Comparison of ENCODE assay signal across 8 mouse cellular contexts in genomic region chr9:66887960-66888610, GRCm38 (mm10). TPM values are rescaled to one million over a fixed set of nuclear protein-coding genes. Genes with fewer than 3 reads are reported as not detected.
DNase-seq lines count a peak whose midpoint lies in the region; ATAC-seq and TF ChIP-seq lines count a peak whose summit lies in the region.

No protein-coding gene starts in this region.

- H3K9ac ChIP-seq in hindbrain, embryonic 11.5 days (ENCODE audit: low read depth, low read length): no peak overlapping the region
- H3K9ac ChIP-seq in midbrain, embryonic 16.5 days (ENCODE audit: low read depth, low read length): no peak overlapping the region

- no peak overlapping the region for H3K4me2 ChIP-seq in hindbrain, embryonic 11.5 days (replicated peaks; ENCODE audit: low read depth, low read length)
- H3K4me2 ChIP-seq in midbrain, embryonic 16.5 days (ENCODE audit: low read length): no peak overlapping the region

- no peaks in the 10 kb centered on the region for H3K9me3 ChIP-seq in hindbrain, embryonic 11.5 days (ENCODE audit: control insufficient read depth, low read length)
- no peaks in the 10 kb centered on the region for H3K9me3 ChIP-seq in midbrain, embryonic 16.5 days (replicated peaks; ENCODE audit: control insufficient read depth, low read length, poor library complexity, severe bottlenecking)

- H3K4me3 ChIP-seq in layer of hippocampus, adult 2 months: no peak overlapping the region
- no peak overlapping the region for H3K4me3 ChIP-seq in bone marrow macrophage, adult 2 months (ENCODE audit: insufficient read depth, low read length)
- H3K4me3 ChIP-seq in hindbrain, embryonic 11.5 days (ENCODE audit: low read depth, low read length): no peak overlapping the region
- H3K4me3 ChIP-seq in midbrain, embryonic 16.5 days (ENCODE audit: low read depth, low read length): no peak overlapping the region

- ATAC-seq in hindbrain, embryonic 11.5 days (ENCODE audit: low FRiP score): no peak
- ATAC-seq in midbrain, embryonic 16.5 days: no peak
- no peak for ATAC-seq in cerebellum, adult (ENCODE audit: insufficient number of reproducible peaks, low FRiP score, low TSS enrichment)

- peaks cover 67% of the 10 kb centered on the region for H3K4me1 ChIP-seq in bone marrow macrophage, adult 2 months (ENCODE audit: control insufficient read depth, insufficient read depth, low read length)
- peaks cover 7% of the 10 kb centered on the region; the same call in 1 of the 2 replicates for H3K4me1 ChIP-seq in hindbrain, embryonic 11.5 days (replicated peaks; ENCODE audit: control insufficient read depth, insufficient read depth, low read length)
- H3K4me1 ChIP-seq in midbrain, embryonic 16.5 days (ENCODE audit: control insufficient read depth, insufficient read depth, low read length): peaks cover 8% of the 10 kb centered on the region

- peak overlapping the region; percentile 11; the same call in 1 of the 2 replicates for H3K27ac ChIP-seq in layer of hippocampus, adult 2 months
- H3K27ac ChIP-seq in bone marrow macrophage, adult 2 months (ENCODE audit: insufficient read depth, low read depth, low read length): peak overlapping the region; percentile 97
- peak overlapping the region; percentile 19; the same call in 1 of the 2 replicates for H3K27ac ChIP-seq in hindbrain, embryonic 11.5 days (ENCODE audit: low read depth, low read length)
- H3K27ac ChIP-seq in midbrain, embryonic 16.5 days (ENCODE audit: low read length): peak overlapping the region; percentile 31

- TF ChIP-seq POLR2A in bone marrow macrophage, adult 2 months (IDR thresholded peaks at IDR 0.05; ENCODE audit: borderline replicate concordance, low read depth, low read length): no peak

- intact Hi-C loops in heart, postnatal 25 days (cut with DNase I): no loop called here

- no peaks in the 10 kb centered on the region for H3K27me3 ChIP-seq in hindbrain, embryonic 11.5 days (ENCODE audit: control insufficient read depth, insufficient read depth, low read length)
- no peaks in the 10 kb centered on the region for H3K27me3 ChIP-seq in midbrain, embryonic 16.5 days (ENCODE audit: control insufficient read depth, insufficient read depth, low read depth, low read length)

- no peak for DNase-seq in layer of hippocampus, adult 2 months (ENCODE audit: low spot score in 2 of 2)
- DNase-seq in layer of hippocampus, postnatal 36 days: no peak
- DNase-seq in hindbrain, embryonic 11.5 days (ENCODE audit: low spot score): peak; percentile 27
- DNase-seq in adrenal gland, postnatal 25 days: no peak
- DNase-seq in heart, postnatal 25 days (ENCODE audit: low spot score): no peak

- WGBS in hindbrain, embryonic 11.5 days: 34% methylated on average over 6 of the region's 6 CpGs
- WGBS in midbrain, embryonic 16.5 days: 28% methylated on average over 6 of the region's 6 CpGs

- no peak for TF ChIP-seq CTCF in layer of hippocampus, adult 2 months (conservative IDR thresholded peaks at IDR 0.05)
- no peak for TF ChIP-seq CTCF in bone marrow macrophage, adult 2 months (IDR thresholded peaks at IDR 0.05; ENCODE audit: low read depth, low read length)

- H3K36me3 ChIP-seq in hindbrain, embryonic 11.5 days (ENCODE audit: control insufficient read depth, insufficient read depth, low read length): no peaks in the 10 kb centered on the region
- H3K36me3 ChIP-seq in midbrain, embryonic 16.5 days (ENCODE audit: control insufficient read depth, insufficient read depth, low read length): no peaks in the 10 kb centered on the region

RNA-seq across cellular contexts. Expression of gene Rab8b, which starts 31.4 kb away (rescaled TPM):
- 10 to 100 TPM; 46.1 to 47.1 TPM for total RNA-seq in layer of hippocampus, adult 2 months (2021)
- 10 to 100 TPM; 53.1 to 53.3 TPM for total RNA-seq in layer of hippocampus, postnatal 36 days (2021)
- 160 and 169 TPM in 2 replicates for polyA plus RNA-seq in bone marrow macrophage, adult 2 months (2012; ENCODE audit: insufficient read depth, insufficient read length, missing spikeins)
- polyA plus RNA-seq in hindbrain, embryonic 11.5 days (2014; fragmentation: Nextera tagmentation; extraction: Ambion mirVana): 34.3 and 34.9 TPM in 2 replicates
- polyA plus RNA-seq in midbrain, embryonic 16.5 days (2015; fragmentation: Nextera tagmentation; extraction: Ambion mirVana): 29.4 and 30.7 TPM in 2 replicates
- 14.5 and 17.2 TPM in 2 replicates for total RNA-seq in adrenal gland, postnatal 25 days (2021)
- 1 to 10 TPM; 8.9 to 9.9 TPM for total RNA-seq in heart, postnatal 25 days (2021)

RNA-seq across cellular contexts. Expression of gene Aph1c, which starts 53.6 kb away (rescaled TPM):
- 1 to 10 TPM; 7.6 to 8.4 TPM for total RNA-seq in layer of hippocampus, adult 2 months (2021)
- total RNA-seq in layer of hippocampus, postnatal 36 days (2021): 1 to 10 TPM; 8.3 to 9.5 TPM
- polyA plus RNA-seq in bone marrow macrophage, adult 2 months (2012; ENCODE audit: insufficient read depth, insufficient read length, missing spikeins): 93.9 and 111 TPM in 2 replicates
- polyA plus RNA-seq in hindbrain, embryonic 11.5 days (2014; fragmentation: Nextera tagmentation; extraction: Ambion mirVana): 1.1 and 2.9 TPM in 2 replicates
- polyA plus RNA-seq in midbrain, embryonic 16.5 days (2015; fragmentation: Nextera tagmentation; extraction: Ambion mirVana): 2.6 and 3.0 TPM in 2 replicates
- 5.7 and 13.6 TPM in 2 replicates for total RNA-seq in adrenal gland, postnatal 25 days (2021)
- total RNA-seq in heart, postnatal 25 days (2021): 1 to 10 TPM in 1 of 2 experiments, under 1 TPM in 1; 0.89 to 2.0 TPM

RNA-seq across cellular contexts. Expression of gene Rps27l, which starts 57.8 kb away (rescaled TPM):
- total RNA-seq in layer of hippocampus, adult 2 months (2021): 10 to 100 TPM; 32.8 to 38.4 TPM
- 10 to 100 TPM; 37.9 to 44.7 TPM for total RNA-seq in layer of hippocampus, postnatal 36 days (2021)
- 256 and 349 TPM in 2 replicates for polyA plus RNA-seq in bone marrow macrophage, adult 2 months (2012; ENCODE audit: insufficient read depth, insufficient read length, missing spikeins)
- polyA plus RNA-seq in hindbrain, embryonic 11.5 days (2014; fragmentation: Nextera tagmentation; extraction: Ambion mirVana): 603 TPM in 2 replicates
- 157 and 180 TPM in 2 replicates for polyA plus RNA-seq in midbrain, embryonic 16.5 days (2015; fragmentation: Nextera tagmentation; extraction: Ambion mirVana)
- 254 and 278 TPM in 2 replicates for total RNA-seq in adrenal gland, postnatal 25 days (2021)
- total RNA-seq in heart, postnatal 25 days (2021): 100 to 1,000 TPM; 180 to 195 TPM

Comparison
In these comparisons a context has a peak if more than half of its experiments do, and no peak if none do; other contexts are left out.
1. H3K27ac ChIP-seq: peak in every context shown above with its lines; median percentile 97 in bone marrow macrophage, adult 2 months; 31 in midbrain, embryonic 16.5 days; 19 in hindbrain, embryonic 11.5 days; 11 in layer of hippocampus, adult 2 months.